Mouse (Mus musculus) erythroblast, embryonic 14.5 days (primary cell): ENCODE data around the gene Adh6a. TPM values are rescaled to one million over a fixed set of nuclear protein-coding genes. Genes with fewer than 3 reads are reported as not detected.

ENCODE experiments used
- H3K27me3 ChIP-seq: 2 replicates; pipeline ENCODE4 v1.6.1; 2012; ENCODE audit warnings: inconsistent platforms; ENCODE audit not compliant: control insufficient read depth
- H3K36me3 ChIP-seq: 2 replicates; pipeline ENCODE4 v1.6.1; 2012; ENCODE audit warnings: mild to moderate bottlenecking, inconsistent platforms; ENCODE audit not compliant: control insufficient read depth
- H3K4me1 ChIP-seq: 2 replicates; pipeline ENCODE4 v1.6.1; 2012; ENCODE audit warnings: inconsistent platforms; ENCODE audit not compliant: control insufficient read depth
- H3K4me3 ChIP-seq: replicated peaks from 2 replicates; pipeline ENCODE3; 2012; ENCODE audit warnings: moderate library complexity, mild to moderate bottlenecking, inconsistent platforms
- H3K9me3 ChIP-seq: 2 replicates; pipeline ENCODE4 v1.6.1; 2012; ENCODE audit warnings: low read length, inconsistent platforms, mixed read lengths; ENCODE audit not compliant: control insufficient read depth
- GATA1 ChIP-seq: IDR thresholded peaks from 2 replicates; pipeline ENCODE4 v1.6.1; 2012; ENCODE audit warnings: low read length, inconsistent platforms, mixed read lengths
- TAL1 ChIP-seq: IDR thresholded peaks from 3 replicates; pipeline ENCODE4 v1.6.1; 2012; ENCODE audit warnings: low read length, inconsistent platforms, mixed read lengths
- polyA plus RNA-seq: library from polyadenylated mRNA; stranded (reverse); fragments of >175 nt; gene quantifications from 2 replicates; pipeline ENCODE4 v1.2.3, GENCODE M21; 2012

The Adh6a gene
- polyA plus RNA-seq, 1 experiment: not detected

DNA sequence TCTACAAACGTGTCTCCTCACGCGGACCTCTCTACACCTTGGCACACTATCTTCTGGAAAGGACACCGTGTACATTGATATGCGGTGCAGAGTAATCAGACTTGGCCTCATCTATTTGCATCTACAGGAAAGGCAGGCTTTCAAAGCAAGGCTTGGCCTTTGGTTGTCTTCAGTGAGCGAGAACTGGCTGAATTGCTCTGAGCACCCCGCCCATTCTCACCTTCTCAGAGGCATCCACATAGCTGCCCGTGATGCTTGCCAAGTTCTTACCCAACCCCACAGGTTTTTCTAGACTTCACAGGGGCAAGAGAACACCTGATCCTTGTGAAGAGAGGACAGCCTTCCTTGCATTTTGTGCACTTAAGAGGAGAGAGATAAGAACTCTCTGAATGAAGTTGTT is 3.2 kb upstream of the Adh6a start:
- H3K9me3 ChIP-seq: no peaks in the 10 kb centered on the region

DNA sequence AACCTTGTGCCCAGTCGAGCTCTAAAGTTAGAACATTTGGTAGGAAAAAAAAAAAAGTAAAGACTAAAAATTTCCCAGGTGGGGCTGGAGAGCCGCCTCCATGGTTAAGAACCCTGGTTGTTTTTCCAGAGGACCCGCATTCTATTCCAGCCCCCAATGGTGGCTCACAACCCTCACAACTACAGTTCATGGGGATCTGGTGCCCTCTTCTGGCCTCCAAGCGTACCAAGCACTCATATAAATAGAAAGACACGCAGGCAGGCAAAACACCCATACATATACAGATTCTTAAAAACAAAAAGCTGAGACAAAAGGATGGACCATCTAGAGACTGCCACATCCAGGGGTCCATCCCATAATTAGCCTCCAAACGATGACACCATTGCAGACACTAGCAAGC is 2.1 kb upstream of the Adh6a start:
- no peaks in the 10 kb centered on the region for H3K27me3 ChIP-seq
- no peaks in the 10 kb centered on the region for H3K9me3 ChIP-seq
- H3K4me1 ChIP-seq: no peaks in the 10 kb centered on the region
- no peaks in the 10 kb centered on the region for H3K36me3 ChIP-seq
- H3K4me3 ChIP-seq: no peak overlapping the region
- TF ChIP-seq GATA1 (no peak), TAL1 (no peak)

More for the DNA sequence above, 3.2 kb upstream of the Adh6a start:
- Histone ChIP-seq H3K4me3 (no peak overlapping the region), H3K36me3 (no peaks in the 10 kb centered on the region), H3K4me1 (no peaks in the 10 kb centered on the region), H3K27me3 (no peaks in the 10 kb centered on the region)
- TF ChIP-seq GATA1 (no peak), TAL1 (no peak)

DNA sequence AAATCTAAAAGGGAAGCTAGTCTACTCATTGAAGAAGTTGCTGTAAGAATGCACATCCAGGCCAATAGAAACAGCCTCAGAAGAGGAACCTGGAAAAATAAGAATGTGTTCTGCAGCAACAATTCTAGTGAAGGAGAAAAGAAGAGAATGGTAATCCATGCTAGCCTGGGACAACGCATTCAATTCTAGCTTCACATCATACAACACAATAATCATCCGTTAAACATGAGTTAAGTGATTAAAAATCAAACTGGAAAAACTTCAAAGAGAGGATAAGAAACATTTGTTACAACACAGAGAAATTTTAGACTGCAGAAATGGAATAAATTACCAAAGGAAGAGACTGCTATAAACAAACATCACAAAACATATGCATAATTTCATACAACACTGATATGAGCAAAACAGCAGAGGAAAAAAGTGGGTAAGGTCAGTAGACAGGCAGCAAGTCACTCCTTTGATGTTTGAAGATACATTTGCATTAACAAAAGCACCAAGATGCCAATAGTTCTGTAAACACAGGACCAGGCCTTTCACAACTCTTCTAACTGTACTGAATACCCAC is 3.9 kb downstream of the Adh6a start:
- H3K4me1 ChIP-seq: no peaks in the 10 kb centered on the region
- H3K4me3 ChIP-seq: no peak overlapping the region
- no peaks in the 10 kb centered on the region for H3K36me3 ChIP-seq
- TF ChIP-seq GATA1: no peak
- no peak for TF ChIP-seq TAL1
- H3K9me3 ChIP-seq: no peaks in the 10 kb centered on the region
- no peaks in the 10 kb centered on the region for H3K27me3 ChIP-seq

DNA sequence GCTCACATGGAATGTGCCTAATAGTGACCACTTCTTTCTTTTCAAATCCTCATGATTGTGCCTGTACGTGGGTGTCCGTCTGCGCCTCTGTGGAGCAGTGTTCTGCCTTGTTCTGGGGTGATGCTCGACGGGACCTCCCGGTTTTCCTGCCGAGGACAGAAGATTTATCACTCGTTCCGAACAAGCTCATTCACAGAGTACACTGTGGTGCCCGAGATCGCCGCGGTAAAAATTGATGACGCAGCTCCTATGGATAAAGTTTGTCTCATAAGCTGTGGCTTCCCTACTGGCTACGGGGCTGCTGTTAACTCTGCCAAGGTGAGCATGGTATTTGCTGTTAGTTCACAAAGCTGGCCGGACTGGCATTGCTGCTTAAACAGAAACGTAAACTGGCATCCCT is 11.9 kb downstream of the Adh6a start:
- Histone ChIP-seq H3K9me3 (peaks cover 2% of the 10 kb centered on the region), H3K36me3 (no peaks in the 10 kb centered on the region), H3K4me3 (no peak overlapping the region), H3K27me3 (no peaks in the 10 kb centered on the region), H3K4me1 (no peaks in the 10 kb centered on the region)
- TF ChIP-seq GATA1 (no peak), TAL1 (no peak)

DNA sequence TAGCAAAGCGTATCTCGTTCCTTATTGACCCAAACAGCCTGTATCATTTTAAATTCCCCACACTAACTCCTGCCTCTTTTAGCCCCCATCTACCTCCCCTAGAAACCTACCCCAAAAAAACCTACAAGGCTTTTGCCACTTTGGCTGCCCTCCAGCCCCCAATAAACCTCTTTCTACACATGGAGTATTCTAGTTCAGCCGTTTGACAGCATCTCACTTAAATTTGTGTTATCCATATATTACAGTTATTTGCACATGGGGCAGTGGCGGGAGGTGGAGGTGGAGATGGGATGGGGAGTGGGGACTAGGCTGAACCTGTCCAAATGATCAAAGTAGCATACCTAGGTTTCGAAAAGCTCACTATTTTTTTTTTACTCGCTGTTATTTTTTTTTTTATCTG is 12.4 kb downstream of the Adh6a start:
- Histone ChIP-seq H3K36me3 (no peaks in the 10 kb centered on the region), H3K4me3 (no peak overlapping the region), H3K9me3 (peaks cover 2% of the 10 kb centered on the region), H3K4me1 (no peaks in the 10 kb centered on the region), H3K27me3 (no peaks in the 10 kb centered on the region)
- no peak for TF ChIP-seq TAL1
- TF ChIP-seq GATA1: no peak

DNA sequence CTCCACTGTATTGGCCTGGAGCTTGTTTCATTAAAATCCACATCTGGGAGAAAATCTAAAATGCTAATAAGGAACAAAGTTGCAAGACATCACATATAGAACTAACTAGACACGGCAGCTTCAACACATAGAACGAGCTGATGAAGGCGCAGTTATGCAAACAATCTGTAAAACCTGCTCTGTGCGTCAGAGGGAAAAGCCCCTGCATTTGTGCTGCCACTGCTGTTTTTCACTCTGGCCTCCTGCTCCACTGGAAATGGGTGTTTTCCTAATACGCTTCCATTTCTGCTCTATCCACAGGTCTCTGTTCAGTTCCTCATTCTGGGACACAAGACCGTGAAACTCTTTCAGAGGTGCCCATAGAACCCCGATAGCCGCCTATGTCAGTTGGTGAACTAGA is 20.8 kb downstream of the Adh6a start:
- no peak overlapping the region for H3K4me3 ChIP-seq
- TF ChIP-seq GATA1 (no peak), TAL1 (no peak)
- H3K27me3 ChIP-seq: no peaks in the 10 kb centered on the region
- no peaks in the 10 kb centered on the region; the same call in 1 of the 2 replicates for H3K4me1 ChIP-seq
- H3K9me3 ChIP-seq: no peaks in the 10 kb centered on the region
- H3K36me3 ChIP-seq: no peaks in the 10 kb centered on the region

DNA sequence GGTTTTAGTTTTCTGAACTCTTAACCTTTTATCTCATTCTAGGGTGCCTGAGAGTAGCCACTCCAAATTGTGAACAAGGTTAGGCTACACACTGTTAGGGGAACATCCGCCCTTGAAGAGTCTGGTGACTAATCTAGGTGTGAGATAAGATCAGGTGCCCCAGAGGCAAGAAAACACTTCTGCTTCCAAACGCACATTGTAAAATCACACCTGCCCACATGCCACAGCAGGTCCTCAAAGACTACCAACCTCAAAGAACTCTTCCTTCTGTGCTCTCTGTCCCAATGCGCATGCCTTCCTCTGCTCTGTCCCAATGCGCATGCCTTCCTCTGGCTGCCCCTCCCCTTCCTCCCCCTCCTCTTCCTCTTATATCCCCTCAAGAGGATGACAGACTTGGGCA is 21.2 kb downstream of the Adh6a start:
- Histone ChIP-seq H3K36me3 (no peaks in the 10 kb centered on the region), H3K4me3 (no peak overlapping the region), H3K27me3 (no peaks in the 10 kb centered on the region), H3K9me3 (no peaks in the 10 kb centered on the region), H3K4me1 (no peaks in the 10 kb centered on the region; the same call in 1 of the 2 replicates)
- TF ChIP-seq TAL1 (no peak), GATA1 (no peak)

DNA sequence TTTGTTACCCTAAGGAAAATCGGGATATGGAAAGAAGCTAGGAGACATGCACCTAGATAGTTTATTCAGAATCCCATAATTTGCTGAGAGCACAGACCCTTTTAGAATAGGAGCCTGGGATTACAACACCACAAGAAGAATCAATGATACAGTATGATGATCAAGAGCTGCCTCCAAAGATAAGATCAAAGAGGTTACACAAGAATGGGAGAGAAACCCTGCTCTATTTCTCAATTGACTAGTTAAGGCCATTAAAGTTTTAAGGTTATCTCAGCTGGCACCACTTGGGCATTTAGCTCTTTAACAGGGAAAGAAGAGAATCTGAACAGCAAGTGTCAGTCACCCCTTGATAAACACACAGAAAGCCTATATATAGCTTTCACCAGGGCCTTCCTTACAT is 22.5 kb downstream of the Adh6a start:
- Histone ChIP-seq H3K4me3 (no peak overlapping the region), H3K27me3 (no peaks in the 10 kb centered on the region), H3K9me3 (no peaks in the 10 kb centered on the region), H3K36me3 (no peaks in the 10 kb centered on the region), H3K4me1 (no peaks in the 10 kb centered on the region; the same call in 1 of the 2 replicates)
- TF ChIP-seq GATA1 (no peak), TAL1 (no peak)

DNA sequence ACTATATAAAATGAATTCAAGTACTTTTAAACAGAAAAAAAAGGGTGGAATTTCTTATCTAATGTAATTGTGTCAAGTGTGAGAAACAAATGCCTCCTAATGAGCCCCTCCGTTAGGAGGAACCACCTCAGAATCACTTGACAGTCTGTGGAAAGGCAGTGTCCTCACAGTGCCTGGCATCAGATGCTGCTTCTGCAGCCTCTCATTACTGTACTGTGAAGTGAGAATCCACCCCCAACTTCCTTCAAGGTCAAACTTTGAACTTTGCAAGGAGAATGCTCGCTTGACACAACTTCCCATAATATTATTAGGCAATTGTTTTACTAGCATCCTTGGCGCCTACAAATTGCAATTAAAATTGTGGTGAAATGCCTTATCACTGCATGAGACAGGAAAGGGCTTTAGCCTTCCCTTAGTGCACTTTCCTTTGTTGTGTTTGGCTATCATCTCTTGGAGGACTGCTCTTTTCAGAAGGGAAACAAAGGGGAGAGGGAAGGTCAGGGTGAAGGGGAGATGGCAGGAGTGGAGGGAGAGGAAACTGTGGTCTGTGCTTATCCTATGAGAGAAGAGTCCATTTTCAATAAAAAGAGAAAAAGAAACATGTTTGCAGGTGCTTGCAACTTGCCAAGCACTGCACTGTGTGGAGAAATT is 23.1 kb downstream of the Adh6a start:
- no peaks in the 10 kb centered on the region for H3K9me3 ChIP-seq
- no peak for TF ChIP-seq TAL1
- TF ChIP-seq GATA1: no peak

More for the DNA sequence above, 23.1 kb downstream of the Adh6a start:
- no peaks in the 10 kb centered on the region; the same call in 1 of the 2 replicates for H3K4me1 ChIP-seq
- no peak overlapping the region for H3K4me3 ChIP-seq
- H3K27me3 ChIP-seq: no peaks in the 10 kb centered on the region
- H3K36me3 ChIP-seq: no peaks in the 10 kb centered on the region
